Mouse (Mus musculus): Measurements from ENCODE around the gene Cdh13.

Gene Cdh13

DNA sequence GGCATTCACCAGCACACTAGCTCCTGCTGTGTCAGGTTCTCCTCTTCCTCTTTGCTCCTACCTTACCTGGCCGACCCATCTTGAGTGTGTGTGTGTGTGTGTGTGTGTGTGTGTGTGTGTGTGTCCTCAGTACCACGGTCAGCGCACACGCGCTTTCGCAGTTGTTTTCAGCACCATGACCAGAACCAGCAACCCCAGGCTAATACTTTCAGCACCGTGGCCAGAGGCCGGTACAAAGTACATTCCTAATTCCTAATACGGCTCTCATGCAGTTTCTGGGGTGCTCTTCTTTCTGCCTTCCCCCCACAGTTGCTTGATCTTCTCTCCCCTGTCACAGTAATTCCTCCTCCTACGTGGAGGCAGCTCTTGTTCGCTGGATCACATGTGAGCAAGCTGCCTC lies 975.1 kb downstream of the Cdh13 start:
- no peak for DNase-seq (ENCODE audit: low spot score in 2 of 2)

DNA sequence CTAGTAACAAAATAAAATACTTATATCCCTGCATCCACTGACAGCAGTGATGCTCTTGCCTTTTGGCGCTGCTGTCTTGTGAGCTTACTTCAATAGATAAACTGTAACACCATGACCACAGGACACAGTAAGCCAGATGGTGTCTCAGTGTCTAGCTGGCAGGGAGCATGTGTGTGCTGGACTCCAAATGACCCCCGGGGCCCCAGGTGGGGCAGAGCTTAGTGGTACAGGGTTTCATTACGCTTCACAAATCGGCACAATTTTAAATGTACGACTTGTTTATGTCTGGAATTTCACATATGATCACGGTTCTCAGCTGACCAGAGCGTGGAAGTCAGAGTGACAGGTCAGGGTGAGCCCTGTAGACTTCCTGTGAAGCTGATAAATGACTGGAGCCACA lies 980.2 kb downstream of the Cdh13 start:
- DNase-seq (ENCODE audit: low spot score in 2 of 2): no peak

DNA sequence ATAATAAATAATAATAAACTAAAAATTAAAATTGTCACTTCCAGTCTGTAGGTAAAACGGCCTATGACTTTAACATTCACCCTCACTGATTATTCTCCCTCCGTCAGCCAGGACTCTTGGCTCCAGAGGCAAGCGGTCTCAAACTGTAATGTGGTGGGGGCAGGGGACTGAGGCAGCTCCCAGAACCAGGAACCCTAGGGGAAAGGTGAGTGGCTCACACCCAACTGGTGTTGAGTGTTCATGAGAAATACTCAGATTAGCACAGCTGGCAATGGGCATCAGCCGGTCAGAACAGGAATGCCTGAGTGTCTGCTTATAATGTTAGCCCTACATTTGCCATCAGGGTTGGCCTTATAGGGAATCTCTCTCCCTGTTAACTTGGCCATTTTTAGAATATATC lies 982.8 kb downstream of the Cdh13 start:
- DNase-seq (ENCODE audit: low spot score in 2 of 2): no peak

DNA sequence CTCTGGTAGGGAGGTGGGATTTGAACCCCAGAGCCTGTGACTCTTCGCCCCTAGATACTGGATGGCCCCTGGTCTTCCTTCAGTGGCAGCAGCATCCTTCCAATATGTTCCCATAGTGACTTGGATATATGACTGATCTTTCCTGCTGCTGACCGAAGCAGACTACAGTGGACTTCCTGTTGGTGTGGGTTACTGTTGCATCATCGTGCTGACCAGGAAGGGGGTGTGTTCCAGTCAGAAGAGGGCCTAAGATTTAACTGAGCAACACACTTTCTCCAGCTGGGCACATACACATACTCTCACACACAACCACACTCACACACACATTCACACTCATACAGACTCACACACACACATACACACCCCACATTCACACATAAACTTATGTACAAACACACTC lies 986.0 kb downstream of the Cdh13 start:
- DNase-seq (ENCODE audit: low spot score in 2 of 2): no peak

DNA sequence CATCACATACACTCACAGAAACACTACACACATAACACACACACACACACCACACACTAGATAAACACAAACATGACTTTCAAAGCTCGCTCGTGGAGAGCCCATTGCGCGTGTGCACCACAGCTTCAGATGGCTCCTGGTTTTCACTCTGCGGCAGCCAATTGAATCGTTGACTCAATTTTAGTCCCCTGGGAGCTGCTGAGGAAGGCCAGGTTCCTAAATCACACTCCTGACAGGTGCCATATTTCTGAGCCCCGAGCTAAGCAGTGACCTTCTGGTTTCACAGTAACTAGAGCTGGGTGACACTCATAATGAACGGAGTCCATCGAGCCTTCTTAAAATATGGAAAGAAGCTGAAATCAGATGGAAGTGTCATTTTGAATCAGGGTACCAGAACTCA lies 986.8 kb downstream of the Cdh13 start:
- no peak for DNase-seq (ENCODE audit: low spot score in 2 of 2)

DNA sequence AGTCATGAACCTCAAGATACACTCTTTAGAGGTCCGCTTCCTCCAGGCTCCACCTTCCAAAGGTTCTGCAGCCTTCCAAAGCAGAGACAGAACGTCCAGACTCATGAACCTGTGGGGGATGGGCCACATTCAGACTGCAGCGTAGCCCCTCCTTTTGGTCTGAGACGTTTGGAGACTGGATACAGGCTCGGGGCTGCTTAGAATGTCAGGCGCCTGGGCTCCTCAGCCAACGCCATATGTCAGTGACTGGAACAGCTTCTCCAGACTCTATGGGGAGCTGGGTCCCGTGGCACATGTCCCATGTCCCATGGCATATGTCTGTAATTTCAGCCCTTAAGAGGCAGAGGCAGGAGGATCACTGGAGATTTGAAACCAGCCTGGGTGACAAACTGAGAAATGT lies 989.4 kb downstream of the Cdh13 start:
- DNase-seq (ENCODE audit: low spot score in 2 of 2): no peak

DNA sequence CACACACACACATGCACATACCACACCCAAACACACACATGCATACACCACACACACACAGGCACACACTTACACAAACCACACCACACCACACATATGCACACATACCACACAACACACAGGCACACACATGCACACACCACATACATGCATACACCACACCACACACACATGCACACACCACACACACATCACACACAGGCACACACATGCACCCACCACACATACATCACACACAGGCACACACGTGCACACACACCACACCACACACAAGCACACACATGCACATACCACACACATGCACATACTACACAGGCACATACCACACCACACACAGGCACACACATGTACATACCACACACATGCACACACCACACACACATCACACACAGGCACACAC lies 991.9 kb downstream of the Cdh13 start:
- DNase-seq (ENCODE audit: low spot score in 2 of 2): no peak

DNA sequence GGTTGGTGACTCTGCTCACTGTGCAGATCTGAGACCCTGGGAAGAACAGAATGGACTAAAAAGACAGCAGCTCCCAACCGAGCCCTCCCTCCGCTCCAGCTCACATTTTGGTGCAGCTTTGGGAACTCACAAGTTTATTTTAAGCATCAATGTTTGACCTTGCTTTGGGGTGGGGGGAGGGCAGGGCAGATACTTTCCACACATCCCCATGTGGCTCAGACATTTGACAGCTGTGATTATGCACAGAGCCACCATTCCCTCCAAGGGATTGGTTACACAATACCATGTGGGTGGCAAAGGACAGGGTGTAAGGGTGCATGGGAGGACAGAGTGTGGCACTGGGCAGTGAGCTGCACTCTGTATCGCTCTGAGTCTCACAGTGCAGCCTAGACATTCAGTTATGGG lies 993.5 kb downstream of the Cdh13 start:
- DNase-seq (ENCODE audit: low spot score in 2 of 2): no peak

DNA sequence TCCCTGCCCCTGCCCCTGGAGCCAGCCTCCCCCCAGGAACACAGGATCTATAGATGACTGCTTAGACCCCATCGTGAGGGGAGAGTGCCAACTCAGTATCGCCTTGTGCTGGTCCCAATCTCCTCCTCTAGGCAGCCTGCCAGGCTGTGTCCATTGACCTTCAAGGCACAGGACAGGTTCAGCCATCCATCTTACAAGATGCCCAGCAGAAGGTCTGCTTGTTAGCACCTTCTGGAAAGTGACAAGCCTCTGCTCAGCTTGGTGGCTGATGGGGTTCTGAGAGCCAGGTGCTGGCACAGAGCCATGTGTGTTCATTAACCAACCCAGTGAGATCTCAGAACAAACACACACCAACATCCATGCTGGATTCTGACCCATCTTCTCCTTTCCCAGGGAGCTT lies 998.2 kb downstream of the Cdh13 start:
- DNase-seq (ENCODE audit: low spot score in 2 of 2): no peak

DNA sequence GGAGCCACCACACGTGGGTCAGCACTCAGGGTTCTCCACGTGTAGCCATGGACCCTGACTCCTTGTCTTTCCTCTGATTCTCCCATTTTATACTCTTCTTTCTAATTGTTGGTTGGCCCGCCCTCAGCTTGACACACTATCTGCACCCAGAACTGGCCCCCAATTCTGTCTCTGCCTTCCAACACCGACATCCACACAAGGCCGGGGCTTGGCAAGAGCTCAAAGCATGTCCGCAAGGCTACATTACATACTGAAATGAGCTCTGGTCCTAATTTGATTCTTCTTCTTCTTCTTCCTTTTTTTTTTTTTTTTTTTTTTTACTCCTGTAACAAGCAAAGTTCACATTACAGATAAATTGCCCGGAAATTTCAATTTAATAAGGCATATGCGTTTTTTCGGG lies 1001.0 kb downstream of the Cdh13 start:
- DNase-seq (ENCODE audit: low spot score in 2 of 2): no peak

DNA sequence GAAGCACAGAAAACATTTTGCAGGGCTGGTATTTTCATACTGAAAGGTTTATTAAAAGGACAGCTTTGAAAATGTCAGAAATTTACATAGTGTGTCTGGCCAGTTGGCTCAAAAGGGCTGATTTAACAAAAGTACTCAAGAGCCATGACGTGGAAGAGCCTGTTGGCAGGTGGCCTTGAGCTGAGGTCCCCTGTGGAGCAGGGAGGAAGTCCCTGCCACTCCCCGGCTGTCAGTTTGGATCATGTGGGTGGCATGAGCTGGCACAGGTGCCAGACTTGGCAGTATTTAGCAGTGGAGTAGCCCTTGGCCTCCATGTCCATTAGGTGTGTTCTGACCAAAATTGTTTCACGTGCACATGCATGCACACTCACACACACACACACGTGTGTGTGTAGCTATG lies 1001.4 kb downstream of the Cdh13 start:
- DNase-seq (ENCODE audit: low spot score in 2 of 2): no peak

DNA sequence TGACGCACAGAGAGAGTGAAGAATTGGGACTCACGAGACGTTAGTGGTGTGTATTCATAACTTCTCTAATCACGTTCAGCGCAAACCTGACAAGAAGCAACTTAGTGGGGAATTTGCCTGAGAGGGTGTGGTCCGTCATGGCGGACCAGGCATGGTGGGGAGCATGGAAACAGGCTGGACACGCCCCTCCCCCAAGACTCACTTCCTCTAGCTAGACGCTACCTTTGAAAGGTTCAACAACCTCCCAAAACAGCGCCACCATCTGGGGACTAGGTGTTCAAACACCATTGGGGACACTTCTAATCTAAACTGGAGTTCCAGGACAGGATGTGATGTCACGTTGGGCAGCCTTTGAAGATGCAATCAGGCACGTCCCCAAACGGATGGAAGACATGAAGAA lies 1011.9 kb downstream of the Cdh13 start:
- no peak for DNase-seq (ENCODE audit: low spot score in 2 of 2)

DNA sequence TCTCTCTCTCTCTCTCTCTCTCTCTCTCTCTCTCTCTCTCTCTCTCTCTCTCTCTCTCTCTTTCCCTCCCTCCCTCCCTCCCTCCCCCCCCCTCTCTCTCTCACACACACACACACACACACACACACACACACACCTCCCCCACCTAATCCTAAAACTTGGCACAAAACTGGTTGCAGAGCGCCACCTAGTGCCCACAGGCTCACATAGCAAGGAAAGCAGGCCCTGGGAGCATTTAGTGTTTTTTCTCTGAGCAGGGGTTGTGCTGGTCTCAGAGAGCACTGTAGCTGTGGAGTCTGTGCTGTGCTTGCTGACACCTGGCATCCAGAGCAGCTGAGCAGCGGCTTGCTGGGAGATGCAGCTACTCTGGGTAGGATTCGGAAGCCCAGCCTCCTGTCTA lies 1014.2 kb downstream of the Cdh13 start:
- peak in 1 of 2 experiments; percentile 41 for DNase-seq (ENCODE audit: low spot score in 2 of 2)

DNA sequence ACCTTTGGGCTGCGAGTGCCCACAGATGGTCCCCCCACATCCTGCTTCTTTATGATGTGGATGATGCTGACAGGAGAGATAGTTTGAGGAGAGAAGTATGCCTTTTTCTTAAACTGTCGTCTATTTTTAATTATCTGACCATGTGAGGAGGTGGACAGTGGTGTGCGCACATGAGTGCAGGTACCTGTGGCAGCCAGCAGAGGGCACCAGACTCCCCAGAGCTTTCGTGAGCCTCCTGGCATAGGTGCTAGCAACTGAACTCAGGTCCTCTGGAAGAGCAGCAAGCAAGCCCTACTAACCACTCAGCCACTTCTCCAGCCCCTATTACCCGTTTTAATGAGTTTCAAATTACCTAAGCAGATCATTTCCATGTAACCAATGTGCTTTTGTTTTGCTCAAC lies 1016.8 kb downstream of the Cdh13 start:
- DNase-seq (ENCODE audit: low spot score in 2 of 2): no peak

DNA sequence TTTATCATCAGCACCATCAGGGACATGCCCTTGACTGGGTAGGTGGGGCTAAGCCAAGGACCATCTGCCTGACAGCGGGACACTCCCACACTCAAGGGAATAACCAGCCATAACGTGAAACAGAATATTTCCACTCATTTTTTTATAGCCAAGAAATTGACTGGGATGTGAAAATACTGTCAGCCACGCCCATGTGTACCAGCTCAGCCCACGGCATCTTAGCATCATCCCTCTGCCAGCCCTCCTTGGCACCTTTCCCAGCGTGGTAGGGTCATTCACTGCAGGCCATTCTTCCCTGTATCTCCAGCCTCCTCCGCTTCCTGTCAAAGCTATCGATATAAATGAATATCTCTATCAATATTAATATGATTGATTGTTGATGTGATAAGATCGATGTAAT lies 1020.7 kb downstream of the Cdh13 start:
- DNase-seq (ENCODE audit: low spot score in 2 of 2): no peak

DNA sequence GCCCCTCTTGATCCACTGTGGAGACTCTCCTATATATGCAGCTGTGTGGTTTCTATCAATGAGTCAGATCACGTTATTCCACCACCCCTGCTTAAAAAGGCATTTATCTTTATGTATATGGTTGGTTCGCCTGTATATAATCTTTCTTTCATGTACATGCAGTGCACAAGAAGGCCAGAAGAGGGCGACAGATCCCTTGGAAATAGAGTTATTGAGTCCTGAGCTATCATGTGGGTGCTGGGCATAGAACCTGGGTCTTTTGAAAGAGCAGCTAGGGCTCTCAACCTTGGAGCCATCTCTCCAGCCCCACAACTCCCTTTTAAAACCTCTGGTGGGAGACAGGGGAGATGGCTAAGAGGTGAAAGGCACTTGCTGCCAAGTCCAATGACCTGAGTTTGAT lies 1027.9 kb downstream of the Cdh13 start:
- DNase-seq (ENCODE audit: low spot score in 2 of 2): peak; percentile 16 to 48

DNA sequence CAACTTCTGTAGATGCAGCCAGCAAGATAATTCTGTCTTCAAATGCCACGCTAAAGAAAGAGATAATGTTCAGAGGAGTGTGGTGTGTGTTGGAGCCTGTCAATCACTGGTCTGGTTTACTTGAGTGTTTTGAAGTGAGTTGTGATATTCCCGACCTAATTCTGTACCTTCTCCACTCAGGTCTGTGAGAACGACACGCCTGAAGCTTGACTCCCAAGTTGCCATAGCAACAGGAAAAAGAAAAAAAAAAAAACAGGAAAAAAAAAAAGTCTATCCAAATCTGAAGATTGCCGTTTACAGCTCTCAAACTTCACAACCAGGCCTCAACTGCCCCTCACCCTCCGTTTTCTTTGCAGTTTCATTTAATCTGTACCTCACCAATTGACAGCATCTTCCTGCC lies 1039.7 kb downstream of the Cdh13 start:
- DNase-seq (ENCODE audit: low spot score in 2 of 2): no peak

DNA sequence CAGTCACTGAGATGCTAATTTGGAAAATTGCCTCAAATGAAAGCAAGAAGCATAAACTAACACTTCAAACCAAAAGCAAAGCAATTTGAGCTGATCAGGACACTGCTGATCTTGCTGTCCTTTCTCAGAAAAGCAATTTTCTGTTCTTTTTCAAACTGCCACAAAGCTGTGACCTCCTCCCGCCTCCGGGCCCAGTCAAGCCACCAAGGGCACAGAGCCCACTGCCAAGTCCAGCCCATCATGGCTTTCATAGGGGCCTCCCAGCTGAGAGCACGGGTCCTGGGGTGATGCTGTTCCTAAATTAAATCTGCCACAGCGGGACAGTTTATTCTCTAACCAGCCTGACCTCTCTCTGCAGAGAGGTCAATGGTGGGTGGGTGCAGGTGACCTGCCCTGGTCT lies 1056.0 kb downstream of the Cdh13 start:
- DNase-seq (ENCODE audit: low spot score in 2 of 2): no peak

DNA sequence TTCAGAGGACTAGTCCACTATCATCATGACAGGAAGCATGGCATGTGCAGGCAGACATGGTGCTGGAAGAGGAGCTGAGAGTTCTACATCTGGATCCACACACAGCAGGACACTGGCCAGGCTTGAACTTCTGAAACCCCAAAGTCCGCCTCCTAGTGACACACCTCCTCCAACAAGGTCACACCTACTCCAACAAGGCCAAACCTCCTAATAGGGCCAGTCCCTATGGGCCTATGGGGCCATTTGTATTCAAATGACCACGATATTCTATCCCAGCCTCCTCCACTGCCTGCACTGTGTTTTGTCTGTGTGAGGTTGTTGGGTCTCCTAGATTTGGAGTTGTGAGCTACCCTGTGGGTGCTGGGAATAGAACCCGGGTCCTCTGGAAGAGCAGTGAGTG lies 1060.1 kb downstream of the Cdh13 start:
- DNase-seq (ENCODE audit: low spot score in 2 of 2): no peak

DNA sequence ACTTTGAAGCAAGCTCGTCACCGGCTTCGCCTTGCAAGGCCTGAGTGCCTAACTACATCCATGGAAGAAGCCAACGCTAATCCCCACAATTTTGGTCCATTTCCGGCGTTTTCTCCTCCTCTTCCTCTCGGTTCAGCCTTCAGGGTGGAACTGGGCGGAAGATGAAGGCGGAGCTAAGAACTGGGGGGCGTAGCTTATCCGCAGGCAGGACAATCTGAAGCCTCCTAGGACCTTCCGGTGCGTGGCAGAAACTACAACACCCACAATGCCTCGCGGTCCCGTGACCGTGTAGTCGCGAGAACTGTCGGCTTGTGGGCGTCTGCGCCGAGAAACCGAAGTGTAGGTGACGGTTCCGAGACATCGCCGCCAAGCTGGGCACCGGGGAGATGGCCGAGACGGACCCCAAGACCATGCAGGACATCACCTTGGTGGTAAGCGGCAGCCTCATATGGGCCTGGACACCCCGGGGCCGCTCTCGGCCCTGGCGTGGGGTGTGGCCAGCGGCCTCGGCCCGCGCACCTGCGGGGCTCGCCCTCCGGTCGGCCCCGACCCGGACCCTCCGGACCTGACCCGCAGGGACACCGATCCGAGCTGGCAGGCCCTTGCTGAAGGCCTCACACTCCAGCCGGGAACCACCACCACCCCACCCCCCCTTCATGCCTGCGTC lies 1060.8 kb downstream of the Cdh13 start, which contains the start of gene Hsbp1:
Gene Hsbp1 (plus strand): TSS at position 299 of the 667 bp plus-strand sequence.
- peak; percentile 96 to 98 for DNase-seq (ENCODE audit: low spot score in 2 of 2)

DNA sequence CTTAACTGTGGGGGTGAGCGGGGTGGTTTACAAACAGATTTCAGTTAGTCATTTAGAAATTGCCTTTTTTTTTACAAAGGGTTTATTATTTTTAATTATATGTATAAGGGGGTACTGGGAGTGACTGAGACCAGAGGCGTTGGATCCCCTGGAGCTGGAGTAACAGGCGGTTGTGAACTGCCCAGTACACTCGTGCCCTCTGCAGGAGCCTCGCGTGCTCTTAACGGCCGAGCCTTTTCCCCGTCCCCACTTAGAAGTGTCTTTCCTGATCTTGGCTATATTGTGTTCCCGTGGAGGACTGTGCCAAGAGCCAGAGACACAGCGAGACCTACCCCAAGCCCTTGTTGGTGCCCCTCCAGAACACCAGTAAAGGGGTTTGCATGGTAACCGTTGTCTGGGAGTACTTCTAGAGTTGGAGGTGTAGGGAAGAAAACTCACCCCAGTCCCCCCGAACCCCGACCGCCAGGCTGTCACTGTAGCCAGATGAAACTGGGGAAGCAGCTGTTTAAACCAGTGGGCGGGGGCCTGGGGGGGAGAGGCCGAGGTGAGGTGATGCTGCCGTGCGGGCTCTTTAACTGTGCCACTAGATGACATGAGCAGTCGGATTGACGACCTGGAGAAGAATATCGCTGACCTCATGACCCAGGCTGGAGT lies 1061.6 kb downstream of the Cdh13 start:
- DNase-seq (ENCODE audit: low spot score in 2 of 2): peak; percentile 17 to 34

DNA sequence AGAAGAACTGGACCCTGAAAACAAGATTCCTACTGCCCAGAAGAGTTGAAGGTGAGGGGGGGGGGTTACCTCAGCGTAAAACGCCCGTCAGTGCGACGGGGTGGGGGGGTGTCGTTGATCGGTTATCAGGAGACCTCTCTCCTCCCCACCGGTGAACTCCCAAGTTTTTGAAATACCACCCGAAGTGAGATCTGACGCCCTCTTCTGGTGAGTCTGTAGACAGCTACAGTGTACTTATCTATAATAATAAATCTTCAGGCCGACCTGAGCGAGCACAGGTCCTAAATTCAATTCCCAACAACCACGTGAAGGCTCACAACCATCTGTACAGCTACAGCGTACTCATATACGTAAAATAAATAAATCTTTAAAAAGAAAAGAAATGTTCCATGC lies 1062.1 kb downstream of the Cdh13 start:
- no peak for DNase-seq (ENCODE audit: low spot score in 2 of 2)

DNA sequence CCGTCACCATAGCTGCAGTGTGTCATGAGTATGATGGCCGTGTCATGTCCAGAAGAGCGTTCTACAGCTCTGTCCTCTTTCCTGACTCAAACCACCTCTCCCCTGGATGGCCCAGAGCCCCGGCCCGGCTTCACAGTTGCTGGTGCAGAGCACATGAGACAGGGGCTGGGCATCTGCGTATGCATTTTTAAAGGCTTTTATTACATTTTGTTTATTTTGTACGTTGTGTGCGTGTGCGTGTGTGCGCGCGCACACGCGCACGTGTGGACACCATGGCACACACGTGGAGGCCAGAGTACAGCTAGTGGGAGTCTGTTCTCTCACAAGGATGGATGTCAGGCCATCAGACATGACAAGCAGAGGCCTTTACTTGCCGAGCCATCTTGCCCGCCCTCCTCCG lies 1068.1 kb downstream of the Cdh13 start:
- DNase-seq (ENCODE audit: low spot score in 2 of 2): no peak

Data from spleen, postnatal 10 days (tissue).